Mouse (Mus musculus) neural tube, embryonic 14.5 days (tissue): ENCODE data around the gene Oxct2b. TPM values are rescaled to one million over a fixed set of nuclear protein-coding genes. Genes with fewer than 3 reads are reported as not detected.

ENCODE experiments used
- ATAC-seq: fragments of 200-750 bp; cut with Nextera tagmentation; 2 replicates; pipeline ENCODE4 v1.8.0; 2017; ENCODE audit warnings: low read depth, mild to moderate bottlenecking, moderate TSS enrichment, moderate library complexity
- H3K27ac ChIP-seq: fragments of 300-500 bp; sonication (generic); 2 replicates; pipeline ENCODE4 v1.5.1; 2014; ENCODE audit warnings: low read depth, mild to moderate bottlenecking, control low read depth, low read length, moderate library complexity, mixed read lengths
- H3K27me3 ChIP-seq: fragments of 300-500 bp; sonication (generic); 2 replicates; pipeline ENCODE4 v1.6.1; 2014; ENCODE audit warnings: low read length; ENCODE audit not compliant: control insufficient read depth, insufficient read depth
- H3K36me3 ChIP-seq: fragments of 300-500 bp; sonication (generic); 2 replicates; pipeline ENCODE4 v1.6.1; 2014; ENCODE audit warnings: low read length, mixed read lengths; ENCODE audit not compliant: control insufficient read depth, insufficient read depth
- H3K4me1 ChIP-seq: fragments of 300-500 bp; sonication (generic); 2 replicates; pipeline ENCODE4 v1.6.1; 2014; ENCODE audit warnings: low read length; ENCODE audit not compliant: control insufficient read depth, insufficient read depth
- H3K4me2 ChIP-seq: fragments of 300-500 bp; sonication (generic); 2 replicates; pipeline ENCODE4 v1.6.1; 2014; ENCODE audit warnings: mild to moderate bottlenecking, low read depth, low read length, control low read depth
- H3K4me3 ChIP-seq: fragments of 300-500 bp; sonication (generic); 2 replicates; pipeline ENCODE4 v1.5.1; 2014; ENCODE audit warnings: low read depth, low read length, control low read depth, mixed read lengths
- H3K9ac ChIP-seq: fragments of 300-500 bp; sonication (generic); replicated peaks from 2 replicates; pipeline ENCODE4 v1.6.1; 2014; ENCODE audit warnings: low read depth, mild to moderate bottlenecking, control low read depth, low read length, mixed read lengths
- H3K9me3 ChIP-seq: fragments of 300-500 bp; sonication (generic); 2 replicates; pipeline ENCODE4 v1.6.1; 2016; ENCODE audit warnings: low read length; ENCODE audit not compliant: control insufficient read depth
- WGBS: fragments of 180-500 bp; shearing (Covaris S2); extraction: QIAGEN DNeasy Blood & Tissue Kit; methylation state at CpG from one replicate; pipeline ENCODE4 v1.1.7; 2014; 5-methylcytosine and 5-hydroxymethylcytosine counted together
- polyA plus RNA-seq: library from polyadenylated mRNA; unstranded; fragments of >200 nt; fragmentation: Nextera tagmentation; extraction: Ambion mirVana; gene quantifications from 2 replicates; pipeline ENCODE4 v1.2.1, GENCODE M21; 2014

Gene Oxct2b
- polyA plus RNA-seq, 1 experiment from 2014 or later = 0.67 TPM

DNA sequence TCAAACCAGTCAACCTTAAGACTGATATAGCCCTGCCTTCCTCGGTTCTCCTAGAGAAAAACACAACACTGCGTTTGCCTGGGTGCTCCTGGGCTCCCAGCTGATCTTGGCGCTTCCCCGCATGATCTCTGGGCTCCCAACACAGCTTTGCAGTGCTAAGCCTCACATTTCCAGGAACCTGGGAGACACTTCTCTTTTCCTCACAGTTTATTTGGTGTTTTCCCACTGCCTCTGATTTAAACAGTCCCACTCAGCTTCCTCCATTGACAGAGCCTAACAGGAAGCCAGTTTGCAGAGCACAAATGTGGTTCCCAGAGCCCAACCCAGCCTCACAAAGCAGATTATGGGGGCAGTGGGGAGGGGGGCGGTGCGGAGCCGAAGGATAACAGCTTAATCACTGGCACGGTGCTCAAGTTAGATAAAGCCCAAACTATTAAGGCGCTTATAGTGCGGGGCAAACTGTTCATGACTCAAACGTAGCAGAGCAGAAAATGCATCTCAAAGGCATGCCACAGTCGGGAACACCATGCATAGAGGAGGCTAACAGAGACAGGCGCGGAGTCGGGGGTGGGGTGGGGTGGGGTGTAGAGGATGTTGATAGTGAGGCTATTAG is 46.3 kb downstream of the Oxct2b start:
- H3K4me2 ChIP-seq = peak overlapping the region; percentile 27; the same call in 1 of the 2 replicates
- H3K27ac ChIP-seq = no peak overlapping the region
- H3K9me3 ChIP-seq = no peaks in the 10 kb centered on the region
- no peaks in the 10 kb centered on the region for H3K4me1 ChIP-seq
- no peaks in the 10 kb centered on the region for H3K36me3 ChIP-seq
- ATAC-seq = no peak
- H3K27me3 ChIP-seq = no peaks in the 10 kb centered on the region
- H3K9ac ChIP-seq = no peak overlapping the region
- no peak overlapping the region for H3K4me3 ChIP-seq
- WGBS = 14% methylated on average over 15 of the region's 15 CpGs

DNA sequence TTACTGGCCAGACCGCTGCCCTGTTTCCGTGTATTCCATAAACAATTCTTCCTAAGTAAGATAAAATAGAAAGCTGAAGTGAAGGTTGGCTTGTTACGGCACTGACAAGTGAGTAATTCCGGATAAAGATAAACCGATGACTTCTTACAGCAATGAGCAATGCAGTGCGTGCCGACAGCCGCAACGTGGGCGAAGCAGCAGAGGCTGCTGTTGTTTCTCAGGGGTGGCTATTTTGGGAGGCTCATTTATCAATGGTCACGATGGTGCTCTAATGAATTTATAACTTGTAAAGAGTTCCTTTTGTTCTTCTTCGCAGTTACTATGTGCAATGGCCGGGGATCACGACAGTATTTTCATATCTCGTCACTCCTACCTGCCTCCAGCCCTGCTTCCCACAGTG is 48.1 kb downstream of the Oxct2b start:
- no peak overlapping the region for H3K4me2 ChIP-seq

More for the DNA sequence above, 48.1 kb downstream of the Oxct2b start:
- Histone ChIP-seq H3K9ac (no peak overlapping the region), H3K4me1 (no peaks in the 10 kb centered on the region), H3K27me3 (no peaks in the 10 kb centered on the region), H3K36me3 (no peaks in the 10 kb centered on the region), H3K27ac (no peak overlapping the region), H3K9me3 (peaks cover 2% of the 10 kb centered on the region; the same call in 1 of the 2 replicates), H3K4me3 (no peak overlapping the region)
- 70% methylated on average over 15 of the region's 15 CpGs for WGBS
- no peak for ATAC-seq

Other genes starting within 250 kb of the Oxct2b start
- 66.5 and 69.7 TPM in 2 replicates for gene Cap1, start 230.2 kb upstream of the Oxct2b start, polyA plus RNA-seq
- 25.5 and 27.8 TPM in 2 replicates for gene Mfsd2a, start 155.1 kb upstream of the Oxct2b start, polyA plus RNA-seq
- gene Mycl, start 120.6 kb upstream of the Oxct2b start, polyA plus RNA-seq = 60.9 and 70.8 TPM in 2 replicates
- 25.2 and 27.8 TPM in 2 replicates for gene Trit1, start 99.7 kb upstream of the Oxct2b start, polyA plus RNA-seq
- 0.25 and 0.48 TPM in 2 replicates for gene Bmp8b, start 11.1 kb upstream of the Oxct2b start, polyA plus RNA-seq
- 54.8 and 56.0 TPM in 2 replicates for gene Ppie, start 23.7 kb downstream of the Oxct2b start, polyA plus RNA-seq
- gene Hpcal4, start 67.0 kb downstream of the Oxct2b start, polyA plus RNA-seq = 21.7 and 43.0 TPM in 2 replicates
- gene Nt5c1a, start 85.2 kb downstream of the Oxct2b start, polyA plus RNA-seq = 0.22 TPM in 1 of 2 replicates, not detected in the other
- gene Heyl, start 117.3 kb downstream of the Oxct2b start, polyA plus RNA-seq = 3.5 and 9.3 TPM in 2 replicates
- 27.3 and 30.2 TPM in 2 replicates for gene Pabpc4, start 146.1 kb downstream of the Oxct2b start, polyA plus RNA-seq
- not detected in 2 replicates for gene Oxct2a, start 207.4 kb downstream of the Oxct2b start, polyA plus RNA-seq
- 0.35 and 0.37 TPM in 2 replicates for gene Bmp8a, start 227.0 kb downstream of the Oxct2b start, polyA plus RNA-seq